Mouse (Mus musculus) intestine, postnatal 0 days (tissue): Measurements from ENCODE around the gene Usp36. TPM values are rescaled to one million over a fixed set of nuclear protein-coding genes. Genes with fewer than 3 reads are reported as not detected.

Experiments used
- ATAC-seq: fragments of 200-750 bp; cut with Nextera tagmentation; 2 replicates; pipeline ENCODE4 v1.8.0; 2017; ENCODE audit warnings: mild to moderate bottlenecking, moderate TSS enrichment, moderate library complexity
- H3K27ac ChIP-seq: fragments of 300-500 bp; sonication (generic); 2 replicates; pipeline ENCODE4 v1.5.1; 2014; ENCODE audit warnings: mild to moderate bottlenecking, low read depth, low read length, moderate library complexity
- H3K27me3 ChIP-seq: fragments of 300-500 bp; sonication (generic); replicated peaks from 2 replicates; pipeline ENCODE4 v1.6.1; 2014; ENCODE audit warnings: low read length, mixed read lengths; ENCODE audit not compliant: control insufficient read depth, insufficient read depth
- H3K36me3 ChIP-seq: fragments of 300-500 bp; sonication (generic); 2 replicates; pipeline ENCODE4 v1.6.1; 2014; ENCODE audit warnings: mild to moderate bottlenecking, moderate library complexity; ENCODE audit not compliant: control insufficient read depth, insufficient read depth
- H3K4me1 ChIP-seq: fragments of 300-500 bp; sonication (generic); replicated peaks from 2 replicates; pipeline ENCODE4 v1.6.1; 2014; ENCODE audit warnings: antibody characterized with exemption, low read length, mixed read lengths; ENCODE audit not compliant: control insufficient read depth, insufficient read depth
- H3K4me2 ChIP-seq: fragments of 300-500 bp; sonication (generic); replicated peaks from 2 replicates; pipeline ENCODE4 v1.6.1; 2014; ENCODE audit warnings: low read depth, mild to moderate bottlenecking, moderate library complexity
- H3K4me3 ChIP-seq: fragments of 300-500 bp; sonication (generic); 2 replicates; pipeline ENCODE4 v1.5.1; 2014; ENCODE audit warnings: low read depth, low read length
- H3K9ac ChIP-seq: fragments of 300-500 bp; sonication (generic); 2 replicates; pipeline ENCODE4 v1.6.1; 2014; ENCODE audit warnings: mild to moderate bottlenecking, low read depth, low read length
- H3K9me3 ChIP-seq: fragments of 300-500 bp; sonication (generic); 2 replicates; pipeline ENCODE4 v1.6.1; 2016; ENCODE audit warnings: mixed run types; ENCODE audit not compliant: control insufficient read depth
- CTCF ChIP-seq: sonication (generic); IDR thresholded peaks from 2 replicates; pipeline ENCODE4 v1.5.1; 2016; ENCODE audit warnings: low read depth, mild to moderate bottlenecking, control low read depth, antibody characterized with exemption, moderate library complexity
- WGBS: fragments of 180-500 bp; shearing (Covaris S2); extraction: QIAGEN DNeasy Blood & Tissue Kit; methylation state at CpG from one replicate; pipeline ENCODE4 v1.1.7; 2014; 5-methylcytosine and 5-hydroxymethylcytosine counted together
- polyA plus RNA-seq: library from polyadenylated mRNA; unstranded; fragments of >200 nt; fragmentation: Nextera tagmentation; extraction: Ambion mirVana; gene quantifications from 2 replicates; pipeline ENCODE4 v1.2.1, GENCODE M21; 2015

Gene Usp36
- polyA plus RNA-seq, 1 experiment from 2014 or later, result 6.0 TPM

- ATAC-seq, result no peak
- WGBS, result 44% methylated on average over 3 of the region's 3 CpGs
- H3K4me3 ChIP-seq, result no peak overlapping the region
- no peaks in the 10 kb centered on the region for H3K9me3 ChIP-seq
- peaks cover 12% of the 10 kb centered on the region; the same call in 1 of the 2 replicates for H3K4me1 ChIP-seq
- no peaks in the 10 kb centered on the region for H3K36me3 ChIP-seq
- H3K27me3 ChIP-seq, result no peaks in the 10 kb centered on the region
- H3K9ac ChIP-seq, result no peak overlapping the region
- no peak overlapping the region for H3K4me2 ChIP-seq
- no peak for TF ChIP-seq CTCF
- H3K27ac ChIP-seq, result no peak overlapping the region
Measured at GRCm38 (mm10) chr11:118233924-118234323, 56.1 kb downstream of the Usp36 start.

GRCm38 (mm10) chr11:118232314-118232831, 57.7 kb downstream of the Usp36 start:
- H3K27me3 ChIP-seq, result no peaks in the 10 kb centered on the region
- H3K36me3 ChIP-seq, result no peaks in the 10 kb centered on the region
- no peak overlapping the region for H3K27ac ChIP-seq
- no peak overlapping the region for H3K9ac ChIP-seq
- H3K9me3 ChIP-seq, result no peaks in the 10 kb centered on the region
- H3K4me2 ChIP-seq, result no peak overlapping the region
- no peak overlapping the region for H3K4me3 ChIP-seq
- no peak for ATAC-seq
- peaks cover 12% of the 10 kb centered on the region; the same call in 1 of the 2 replicates for H3K4me1 ChIP-seq
- 54% methylated on average over 7 of the region's 7 CpGs for WGBS
- peak; percentile 67 for TF ChIP-seq CTCF

- Histone ChIP-seq H3K27me3 (no peaks in the 10 kb centered on the region), H3K4me3 (no peak overlapping the region)
Measured at GRCm38 (mm10) chr11:118229941-118230340, 60.1 kb downstream of the Usp36 start.

GRCm38 (mm10) chr11:118227650-118228049, 62.4 kb downstream of the Usp36 start:
- no peak overlapping the region for H3K4me3 ChIP-seq
- no peak overlapping the region for H3K4me2 ChIP-seq
- H3K4me1 ChIP-seq, result no peaks in the 10 kb centered on the region
- H3K27ac ChIP-seq, result no peak overlapping the region
- TF ChIP-seq CTCF, result no peak
- no peaks in the 10 kb centered on the region for H3K36me3 ChIP-seq
- ATAC-seq, result no peak
- 57% methylated on average over 7 of the region's 7 CpGs for WGBS
- no peaks in the 10 kb centered on the region for H3K27me3 ChIP-seq
- H3K9me3 ChIP-seq, result no peaks in the 10 kb centered on the region
- no peak overlapping the region for H3K9ac ChIP-seq

More at GRCm38 (mm10) chr11:118229941-118230340, 60.1 kb downstream of the Usp36 start:
- H3K4me2 ChIP-seq, result no peak overlapping the region
- ATAC-seq, result no peak
- 84% methylated on average over 5 of the region's 5 CpGs for WGBS
- no peaks in the 10 kb centered on the region for H3K36me3 ChIP-seq
- H3K9me3 ChIP-seq, result no peaks in the 10 kb centered on the region
- H3K27ac ChIP-seq, result no peak overlapping the region
- TF ChIP-seq CTCF, result no peak
- no peak overlapping the region for H3K9ac ChIP-seq
- H3K4me1 ChIP-seq, result no peaks in the 10 kb centered on the region

GRCm38 (mm10) chr11:118226850-118227249, 63.2 kb downstream of the Usp36 start:
- 77% methylated on average over 7 of the region's 7 CpGs for WGBS
- no peak overlapping the region for H3K4me2 ChIP-seq
- H3K27ac ChIP-seq, result no peak overlapping the region
- H3K36me3 ChIP-seq, result no peaks in the 10 kb centered on the region
- ATAC-seq, result no peak
- H3K4me3 ChIP-seq, result no peak overlapping the region
- H3K9ac ChIP-seq, result no peak overlapping the region
- no peaks in the 10 kb centered on the region for H3K4me1 ChIP-seq
- H3K9me3 ChIP-seq, result no peaks in the 10 kb centered on the region
- no peaks in the 10 kb centered on the region for H3K27me3 ChIP-seq
- TF ChIP-seq CTCF, result no peak

- ATAC-seq, result no peak
Measured at GRCm38 (mm10) chr11:118225862-118226261, 64.2 kb downstream of the Usp36 start.

More at GRCm38 (mm10) chr11:118225862-118226261, 64.2 kb downstream of the Usp36 start:
- no peak overlapping the region for H3K4me3 ChIP-seq
- no peaks in the 10 kb centered on the region for H3K36me3 ChIP-seq
- no peak overlapping the region for H3K4me2 ChIP-seq
- WGBS, result 74% methylated on average over 1 of the region's 1 CpGs
- no peak overlapping the region for H3K27ac ChIP-seq
- no peaks in the 10 kb centered on the region for H3K27me3 ChIP-seq
- no peaks in the 10 kb centered on the region for H3K9me3 ChIP-seq
- no peak overlapping the region for H3K9ac ChIP-seq
- H3K4me1 ChIP-seq, result no peaks in the 10 kb centered on the region
- TF ChIP-seq CTCF, result no peak
